Mouse (Mus musculus): ENCODE data around the gene Gm9758. TPM values are rescaled to one million over a fixed set of nuclear protein-coding genes. Genes with fewer than 3 reads are reported as not detected.
"Not testable (repeated sequence)": the region's sequence is repeated elsewhere in the genome, so short reads cannot be mapped to it uniquely, and the experiment has no call there.

Gene Gm9758
- polyA plus RNA-seq, 1 experiment = not detected

DNA sequence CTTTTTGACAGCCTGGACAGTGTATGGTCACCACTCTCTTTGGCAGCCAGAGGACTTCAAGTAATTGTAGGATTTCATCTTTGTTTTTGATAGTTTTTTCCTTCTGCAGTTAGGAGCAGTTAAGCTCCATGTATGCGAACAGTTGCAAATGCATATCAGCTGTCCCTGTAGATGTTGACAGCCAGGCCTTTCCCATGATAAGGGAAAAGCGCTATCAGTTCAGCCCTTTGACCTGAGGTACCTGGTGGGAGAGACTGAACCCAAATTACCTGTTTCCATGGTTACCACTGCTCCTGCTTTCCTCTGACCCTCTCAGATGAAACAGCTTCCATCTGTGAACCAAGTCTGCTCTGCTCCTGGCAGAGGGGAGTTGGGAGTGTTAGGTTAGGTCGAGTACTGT lies 22.5 kb downstream of the Gm9758 start:
- 41% methylated on average over 3 of the region's 3 CpGs for WGBS
- no peak for DNase-seq
- H3K4me1 ChIP-seq (ENCODE audit: control insufficient read depth, insufficient read depth, low read length) = no peaks in the 10 kb centered on the region
- no peak overlapping the region for H3K4me3 ChIP-seq (replicated peaks; ENCODE audit: extremely low read depth, low read depth, low read length)
- TF ChIP-seq POLR2A (IDR thresholded peaks at IDR 0.05; ENCODE audit: borderline replicate concordance, extremely low read depth, low read depth, low read length) (no peak), CTCF (IDR thresholded peaks at IDR 0.05; ENCODE audit: insufficient read depth, low read length) (no peak)

DNA sequence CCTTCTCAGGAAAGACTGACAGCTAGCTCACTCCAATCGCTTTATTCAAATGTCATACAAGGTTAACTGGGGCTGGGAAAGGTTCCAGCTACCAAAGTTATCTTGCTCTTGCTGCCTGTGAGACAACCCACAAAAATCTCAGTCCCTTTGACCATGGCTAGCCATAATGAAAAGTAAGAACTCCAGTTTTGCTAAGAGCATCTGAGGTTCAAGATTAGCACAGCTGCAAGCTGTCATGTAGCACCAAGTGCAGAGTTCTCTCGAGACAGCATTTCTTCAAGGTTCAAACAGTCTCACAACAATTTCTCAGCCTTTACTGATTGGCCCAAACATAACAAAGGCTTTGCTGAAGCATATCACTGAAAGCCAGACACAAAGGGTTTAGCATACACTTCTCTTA lies 29.4 kb downstream of the Gm9758 start:
- not testable (repeated sequence) for H3K4me1 ChIP-seq (ENCODE audit: control insufficient read depth, insufficient read depth, low read length); DNase-seq; H3K4me3 ChIP-seq (replicated peaks; ENCODE audit: extremely low read depth, low read depth, low read length)
- WGBS = 51% methylated on average over 2 of the region's 2 CpGs

Other genes starting within 250 kb of the Gm9758 start
- gene Speer4e, start 23.5 kb upstream of the Gm9758 start, polyA plus RNA-seq (2012; rRNA removed) = not detected in 2 replicates
- gene Gm10354, start 64.0 kb upstream of the Gm9758 start, polyA plus RNA-seq (2012; rRNA removed) = not detected in 2 replicates
- gene Gm17019, start 118.1 kb upstream of the Gm9758 start, polyA plus RNA-seq (2012; rRNA removed) = not detected in 2 replicates

Data from lung, adult 2 months (tissue).